ENCODE assay signal across 23 mouse cellular contexts in genomic region chr6:75542247-75542700, GRCm38 (mm10).
A peak's percentile ranks its signal among the peaks of the same experiment; 100 is the strongest.
DNase-seq lines count a peak whose midpoint lies in the region; ATAC-seq lines count a peak whose summit lies in the region.
"Had no signal": no experiment of that assay in that cellular context is flagged by ENCODE, and none has a peak within 500 bp of the region (broad histone marks: within the 10 kb centered on the region; RNA-seq: fewer than 3 reads in every experiment).

No protein-coding gene starts in this region.

- peak; percentile 1 for DNase-seq in embryo, embryonic 10.5 days (ENCODE audit: low spot score)
- DNase-seq in embryo, embryonic 10 days (ENCODE audit: low spot score) = no peak
- no peak for DNase-seq in limb, embryonic 11.5 days (ENCODE audit: low spot score)
- no peak for DNase-seq in limb, embryonic 10.5 days (ENCODE audit: low spot score)
- peak; percentile 4 for DNase-seq in embryonic facial prominence, embryonic 14.5 days (ENCODE audit: low spot score)
- DNase-seq in thymus, postnatal 0 days (ENCODE audit: low spot score) = no peak
- no peak for DNase-seq in frontal cortex, adult 2 months (ENCODE audit: extremely low spot score in 1 of 2, low spot score in 1 of 2)
- DNase-seq: cerebellum, adult 11 months; cerebellum, postnatal 25 days; gastrocnemius, postnatal 36 days; heart, postnatal 14 days; liver; liver, postnatal 0 days; lung, postnatal 14 days; retina, postnatal 1 day; right cerebral cortex, postnatal 4 days had no signal

- H3K27me3 ChIP-seq in limb, embryonic 11.5 days (ENCODE audit: control insufficient read depth, insufficient read depth, low read length) = no peaks in the 10 kb centered on the region
- no peaks in the 10 kb centered on the region for H3K27me3 ChIP-seq in limb, embryonic 10.5 days (ENCODE audit: low read depth, poor library complexity, severe bottlenecking)
- H3K27me3 ChIP-seq in embryonic facial prominence, embryonic 14.5 days (replicated peaks; ENCODE audit: control insufficient read depth, insufficient read depth, low read length) = no peaks in the 10 kb centered on the region
- H3K27me3 ChIP-seq in limb, embryonic 13.5 days = no peaks in the 10 kb centered on the region
- H3K27me3 ChIP-seq: hindbrain, embryonic 15.5 days; megakaryocyte, embryonic 14.5 days had no signal

- ATAC-seq in limb, embryonic 11.5 days (ENCODE audit: insufficient number of reproducible peaks, low FRiP score, low TSS enrichment, low read depth) = peak; percentile 53; the same call in 1 of the 2 replicates
- peak; percentile 53; the same call in 1 of the 2 replicates for ATAC-seq in embryonic facial prominence, embryonic 14.5 days (ENCODE audit: low read depth)
- 0 out of 2 replicates have a peak, but pooled peaks have one; percentile 32 for ATAC-seq in limb, embryonic 13.5 days (ENCODE audit: low FRiP score, low read depth)
- ATAC-seq: CD4-positive, CD25-positive, alpha-beta regulatory T cell, adult 4 months; intestine, embryonic 16.5 days; liver, postnatal 0 days had no signal

- no peaks in the 10 kb centered on the region for H3K9me3 ChIP-seq in limb, embryonic 11.5 days (ENCODE audit: control insufficient read depth, low read length)
- H3K9me3 ChIP-seq in limb, embryonic 10.5 days (replicated peaks) = no peaks in the 10 kb centered on the region
- no peaks in the 10 kb centered on the region for H3K9me3 ChIP-seq in embryonic facial prominence, embryonic 14.5 days (ENCODE audit: control insufficient read depth, low read length)
- no peaks in the 10 kb centered on the region for H3K9me3 ChIP-seq in limb, embryonic 13.5 days
- H3K9me3 ChIP-seq: G1E; hindbrain, embryonic 15.5 days; megakaryocyte, embryonic 14.5 days had no signal

- H3K27ac ChIP-seq in limb, embryonic 11.5 days (replicated peaks; ENCODE audit: low read depth, low read length) = no peak overlapping the region
- H3K27ac ChIP-seq in limb, embryonic 10.5 days = no peak overlapping the region
- no peak overlapping the region for H3K27ac ChIP-seq in embryonic facial prominence, embryonic 14.5 days (replicated peaks; ENCODE audit: low read depth, low read length)
- no peak overlapping the region for H3K27ac ChIP-seq in limb, embryonic 13.5 days
- H3K27ac ChIP-seq: hindbrain, embryonic 15.5 days had no signal

- H3K4me1 ChIP-seq in limb, embryonic 11.5 days (ENCODE audit: control insufficient read depth, insufficient read depth, low read length) = 0 out of 2 replicates have a peak, but pooled peaks cover 3% of the 10 kb centered on the region
- H3K4me1 ChIP-seq in limb, embryonic 10.5 days = peaks cover 3% of the 10 kb centered on the region; the same call in 1 of the 2 replicates
- H3K4me1 ChIP-seq in embryonic facial prominence, embryonic 14.5 days (ENCODE audit: control insufficient read depth, insufficient read depth, low read length) = no peaks in the 10 kb centered on the region
- no peaks in the 10 kb centered on the region for H3K4me1 ChIP-seq in limb, embryonic 13.5 days
- H3K4me1 ChIP-seq: hindbrain, embryonic 15.5 days; megakaryocyte, embryonic 14.5 days had no signal

- H3K4me3 ChIP-seq in limb, embryonic 11.5 days (ENCODE audit: low read depth, low read length) = no peak overlapping the region
- H3K4me3 ChIP-seq in limb, embryonic 10.5 days = no peak overlapping the region
- H3K4me3 ChIP-seq in embryonic facial prominence, embryonic 14.5 days (ENCODE audit: low read depth, low read length) = no peak overlapping the region
- no peak overlapping the region for H3K4me3 ChIP-seq in limb, embryonic 13.5 days
- H3K4me3 ChIP-seq: hindbrain, embryonic 15.5 days; megakaryocyte, embryonic 14.5 days had no signal

- no peak overlapping the region for H3K9ac ChIP-seq in limb, embryonic 11.5 days (ENCODE audit: low read length)
- no peak overlapping the region for H3K9ac ChIP-seq in embryonic facial prominence, embryonic 14.5 days (ENCODE audit: low read depth, low read length)
- no peak overlapping the region for H3K9ac ChIP-seq in limb, embryonic 13.5 days
- H3K9ac ChIP-seq: hindbrain, embryonic 15.5 days; liver, postnatal 0 days had no signal

- no peaks in the 10 kb centered on the region for H3K36me3 ChIP-seq in limb, embryonic 11.5 days (ENCODE audit: control insufficient read depth, insufficient read depth, low read length)
- no peaks in the 10 kb centered on the region for H3K36me3 ChIP-seq in limb, embryonic 10.5 days
- H3K36me3 ChIP-seq in embryonic facial prominence, embryonic 14.5 days (ENCODE audit: control insufficient read depth, insufficient read depth, low read length) = no peaks in the 10 kb centered on the region
- no peaks in the 10 kb centered on the region for H3K36me3 ChIP-seq in limb, embryonic 13.5 days
- H3K36me3 ChIP-seq: G1E; hindbrain, embryonic 15.5 days had no signal

- no peak overlapping the region for H3K4me2 ChIP-seq in limb, embryonic 11.5 days (ENCODE audit: low read depth, severe bottlenecking)
- H3K4me2 ChIP-seq in embryonic facial prominence, embryonic 14.5 days (ENCODE audit: low read depth, low read length) = no peak overlapping the region
- H3K4me2 ChIP-seq in limb, embryonic 13.5 days (replicated peaks) = no peak overlapping the region
- H3K4me2 ChIP-seq: heart, embryonic 11.5 days; hindbrain, embryonic 15.5 days had no signal

- 13% methylated on average over 1 of the region's 1 CpGs for WGBS in limb, embryonic 11.5 days
- WGBS in limb, embryonic 10.5 days = 28% methylated on average over 1 of the region's 1 CpGs
- WGBS in embryonic facial prominence, embryonic 14.5 days = 31% methylated on average over 1 of the region's 1 CpGs
- WGBS in limb, embryonic 13.5 days = 9% methylated on average over 1 of the region's 1 CpGs

Comparison
In these comparisons a context has a peak if more than half of its experiments do, and no peak if none do; other contexts are left out.
1. DNase-seq: peak in embryo, embryonic 10.5 days (single experiment) and embryonic facial prominence, embryonic 14.5 days (single experiment); none in embryo, embryonic 10 days (single experiment), limb, embryonic 11.5 days (single experiment), limb, embryonic 10.5 days (single experiment), thymus, postnatal 0 days (single experiment) and frontal cortex, adult 2 months (0 of 2).
2. Peak in every context shown above with its lines, with median percentiles within 50 percentile points of each other: ATAC-seq.